Mouse (Mus musculus) midbrain, embryonic 12.5 days (tissue): Measurements from ENCODE around the gene Rap1gap. TPM values are rescaled to one million over a fixed set of nuclear protein-coding genes. Genes with fewer than 3 reads are reported as not detected.

Experiments
- ATAC-seq: fragments of 200-750 bp; cut with Nextera tagmentation; 2 replicates; pipeline ENCODE4 v1.8.0; 2017; ENCODE audit warnings: low read depth, moderate TSS enrichment, moderate library complexity; ENCODE audit not compliant: low FRiP score
- H3K27ac ChIP-seq: fragments of 300-500 bp; sonication (generic); replicated peaks from 2 replicates; pipeline ENCODE4 v1.5.1; 2016; ENCODE audit warnings: mild to moderate bottlenecking
- H3K27me3 ChIP-seq: fragments of 300-500 bp; sonication (generic); 2 replicates; pipeline ENCODE4 v1.6.1; 2016; ENCODE audit warnings: mild to moderate bottlenecking
- H3K36me3 ChIP-seq: fragments of 300-500 bp; sonication (generic); 2 replicates; pipeline ENCODE4 v1.6.1; 2016
- H3K4me1 ChIP-seq: fragments of 300-500 bp; sonication (generic); 2 replicates; pipeline ENCODE4 v1.6.1; 2016
- H3K4me2 ChIP-seq: fragments of 300-500 bp; sonication (generic); replicated peaks from 2 replicates; pipeline ENCODE4 v1.6.1; 2016; ENCODE audit warnings: mild to moderate bottlenecking, moderate library complexity
- H3K4me3 ChIP-seq: fragments of 300-500 bp; sonication (generic); 2 replicates; pipeline ENCODE4 v1.5.1; 2016; ENCODE audit warnings: mild to moderate bottlenecking
- H3K9ac ChIP-seq: fragments of 300-500 bp; sonication (generic); replicated peaks from 2 replicates; pipeline ENCODE4 v1.6.1; 2016; ENCODE audit warnings: mild to moderate bottlenecking, moderate library complexity
- H3K9me3 ChIP-seq: fragments of 300-500 bp; sonication (generic); 2 replicates; pipeline ENCODE4 v1.6.1; 2016; ENCODE audit warnings: mild to moderate bottlenecking
- WGBS: fragments of 180-500 bp; shearing (Covaris S2); methylation state at CpG from one replicate; pipeline ENCODE4 v1.1.7; 2016; 5-methylcytosine and 5-hydroxymethylcytosine counted together
- polyA plus RNA-seq: library from polyadenylated mRNA; unstranded; fragments of >200 nt; fragmentation: Nextera tagmentation; extraction: Ambion mirVana; gene quantifications from 2 replicates; pipeline ENCODE4 v1.2.1, GENCODE M21; 2016

Rap1gap gene
- polyA plus RNA-seq, 1 experiment from 2014 or later: 11.6 TPM

- Histone ChIP-seq H3K9ac (no peak overlapping the region), H3K9me3 (no peaks in the 10 kb centered on the region), H3K36me3 (no peaks in the 10 kb centered on the region), H3K27ac (no peak overlapping the region), H3K4me1 (peaks cover 35% of the 10 kb centered on the region), H3K27me3 (no peaks in the 10 kb centered on the region), H3K4me2 (no peak overlapping the region), H3K4me3 (no peak overlapping the region)
- WGBS: 79% methylated on average over 9 of the region's 9 CpGs
- no peak for ATAC-seq
These were observed 98.4 kb downstream of the Rap1gap start for GRCm38 (mm10) chr4:137762886-137763285.

DNA sequence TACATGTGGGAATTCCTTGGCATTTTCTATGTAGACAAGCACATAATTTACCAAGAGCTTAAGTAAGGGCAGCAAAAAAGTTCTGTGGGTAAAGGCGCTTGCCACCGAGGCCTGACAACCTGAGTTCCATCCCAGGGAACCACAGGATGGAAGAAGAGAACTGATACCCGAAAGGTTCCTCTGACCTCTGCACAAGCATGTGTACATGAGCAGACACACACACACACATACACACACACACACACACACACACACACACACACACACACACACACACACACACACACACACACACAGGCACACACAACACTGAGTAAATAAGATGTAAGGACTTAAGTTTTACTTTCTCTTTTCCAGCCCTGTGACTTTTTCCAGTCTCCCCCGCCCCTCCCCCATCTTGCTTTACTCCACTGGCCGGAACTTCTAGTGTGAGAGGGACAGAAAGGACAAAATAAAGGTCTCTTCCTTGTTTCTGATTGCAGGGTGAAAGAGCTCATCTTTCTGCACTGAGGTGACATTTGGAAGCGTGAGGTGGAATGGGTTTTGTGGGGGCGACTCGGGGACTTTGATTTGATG, 99.5 kb downstream of the Rap1gap start:
- no peaks in the 10 kb centered on the region for H3K9me3 ChIP-seq
- H3K36me3 ChIP-seq: no peaks in the 10 kb centered on the region
- no peaks in the 10 kb centered on the region for H3K27me3 ChIP-seq
- WGBS: 67% methylated on average over 8 of the region's 8 CpGs
- no peak overlapping the region for H3K4me3 ChIP-seq
- H3K4me2 ChIP-seq: no peak overlapping the region
- no peak for ATAC-seq
- no peak overlapping the region for H3K27ac ChIP-seq
- peaks cover 39% of the 10 kb centered on the region for H3K4me1 ChIP-seq
- no peak overlapping the region for H3K9ac ChIP-seq

- H3K27me3 ChIP-seq: no peaks in the 10 kb centered on the region
- H3K9me3 ChIP-seq: no peaks in the 10 kb centered on the region
- H3K9ac ChIP-seq: no peak overlapping the region
- H3K4me2 ChIP-seq: no peak overlapping the region
- ATAC-seq: no peak
- H3K27ac ChIP-seq: peak overlapping the region; percentile 85; the same call in 1 of the 2 replicates
- 70% methylated on average over 3 of the region's 3 CpGs for WGBS
- no peak overlapping the region for H3K4me3 ChIP-seq
- peaks cover 39% of the 10 kb centered on the region for H3K4me1 ChIP-seq
- no peaks in the 10 kb centered on the region for H3K36me3 ChIP-seq
These were observed 100.1 kb downstream of the Rap1gap start for GRCm38 (mm10) chr4:137764621-137765020.

DNA sequence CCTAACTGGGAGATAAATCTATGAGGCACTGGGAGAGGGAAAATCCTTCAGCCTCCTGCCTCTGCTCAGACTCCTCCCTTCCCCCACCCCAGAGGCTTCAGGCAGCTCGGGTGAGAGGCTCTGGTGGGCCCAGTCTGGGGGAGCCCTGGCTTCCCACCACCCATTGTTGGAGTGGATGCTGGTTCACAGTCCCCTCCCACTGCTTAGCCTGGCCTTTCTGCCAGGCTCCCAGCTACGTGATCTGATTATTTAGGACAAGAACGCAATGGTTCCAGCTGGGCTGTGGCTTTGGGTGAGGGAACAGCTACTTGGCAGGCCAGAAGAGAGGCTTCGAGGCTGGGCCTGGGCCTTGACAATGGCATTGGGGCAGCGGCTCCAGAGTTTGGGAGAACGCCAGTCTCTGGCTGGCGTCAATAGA, 101.0 kb downstream of the Rap1gap start:
- Histone ChIP-seq H3K4me1 (peaks cover 39% of the 10 kb centered on the region), H3K27ac (peak overlapping the region; percentile 85), H3K27me3 (no peaks in the 10 kb centered on the region), H3K9ac (peak overlapping the region; percentile 34), H3K4me2 (peak overlapping the region; percentile 21; the same call in 1 of the 2 replicates), H3K36me3 (no peaks in the 10 kb centered on the region), H3K4me3 (no peak overlapping the region), H3K9me3 (no peaks in the 10 kb centered on the region)
- ATAC-seq: peak; percentile 97
- 6% methylated on average over 7 of the region's 7 CpGs for whole genome bisulfite sequencing

GRCm38 (mm10) chr4:137766365-137766764, 101.8 kb downstream of the Rap1gap start:
- Histone ChIP-seq H3K36me3 (no peaks in the 10 kb centered on the region), H3K4me1 (peaks cover 39% of the 10 kb centered on the region), H3K9ac (no peak overlapping the region), H3K27ac (peak overlapping the region; percentile 85), H3K27me3 (no peaks in the 10 kb centered on the region), H3K9me3 (no peaks in the 10 kb centered on the region), H3K4me3 (no peak overlapping the region), H3K4me2 (no peak overlapping the region)
- no peak for ATAC-seq
- 20% methylated on average over 5 of the region's 5 CpGs for WGBS

DNA sequence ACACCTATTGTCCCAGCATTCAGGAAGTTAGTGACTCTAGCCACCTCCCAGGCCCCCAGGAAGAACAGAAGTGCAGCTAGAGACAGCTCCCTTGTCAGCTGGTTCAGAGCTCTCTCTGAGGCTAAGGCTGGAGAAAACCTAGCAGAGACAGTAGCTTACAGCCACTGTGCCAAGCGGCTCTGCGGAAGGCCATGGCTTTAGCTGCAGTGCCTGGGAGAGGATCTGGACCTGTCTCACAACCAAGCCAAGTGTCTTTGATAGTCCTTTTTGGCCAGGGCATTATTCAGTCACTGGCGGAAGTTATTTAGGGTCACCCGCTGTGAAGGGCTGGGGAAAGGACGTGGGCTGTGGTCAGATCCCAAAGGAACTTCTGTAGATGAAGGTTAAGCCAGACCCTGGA, 103.9 kb downstream of the Rap1gap start:
- Histone ChIP-seq H3K27ac (no peak overlapping the region), H3K4me1 (peaks cover 35% of the 10 kb centered on the region), H3K4me2 (no peak overlapping the region), H3K9ac (no peak overlapping the region), H3K4me3 (no peak overlapping the region), H3K9me3 (no peaks in the 10 kb centered on the region), H3K36me3 (no peaks in the 10 kb centered on the region), H3K27me3 (no peaks in the 10 kb centered on the region)
- WGBS: 75% methylated on average over 5 of the region's 5 CpGs
- ATAC-seq: no peak

DNA sequence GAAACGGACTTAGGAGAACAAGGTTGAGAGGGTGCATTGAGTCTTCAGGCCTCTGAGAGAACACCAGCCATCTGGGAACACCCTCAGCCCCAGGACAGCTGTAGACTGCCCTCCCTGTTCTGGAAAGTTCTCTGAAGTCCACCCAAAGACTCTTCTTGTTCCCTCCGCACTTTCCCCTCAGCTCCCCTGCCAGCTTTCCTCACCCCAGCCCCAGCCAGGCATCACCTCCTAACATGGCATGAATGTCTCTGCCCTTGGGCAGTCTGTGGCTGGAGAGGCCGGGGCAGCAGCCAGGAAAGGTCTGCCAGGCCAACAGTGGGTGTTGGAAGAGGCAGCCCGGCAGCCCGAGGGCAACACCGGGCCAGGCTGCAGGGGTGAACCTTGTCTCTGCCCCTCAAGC, 104.3 kb downstream of the Rap1gap start:
- no peak overlapping the region for H3K9ac ChIP-seq
- no peak for ATAC-seq
- 88% methylated on average over 6 of the region's 6 CpGs for WGBS
- no peaks in the 10 kb centered on the region for H3K36me3 ChIP-seq
- H3K9me3 ChIP-seq: no peaks in the 10 kb centered on the region
- H3K4me1 ChIP-seq: peaks cover 39% of the 10 kb centered on the region
- no peak overlapping the region for H3K27ac ChIP-seq
- no peak overlapping the region for H3K4me3 ChIP-seq
- H3K4me2 ChIP-seq: no peak overlapping the region
- no peaks in the 10 kb centered on the region for H3K27me3 ChIP-seq

GRCm38 (mm10) chr4:137769635-137770034, 105.1 kb downstream of the Rap1gap start:
- Histone ChIP-seq H3K27ac (no peak overlapping the region), H3K27me3 (no peaks in the 10 kb centered on the region), H3K36me3 (no peaks in the 10 kb centered on the region), H3K4me3 (no peak overlapping the region), H3K4me1 (peaks cover 35% of the 10 kb centered on the region), H3K9ac (0 out of 2 replicates have a peak overlapping the region, but pooled peaks have one; percentile 11), H3K4me2 (no peak overlapping the region), H3K9me3 (no peaks in the 10 kb centered on the region)
- no peak for ATAC-seq
- WGBS: 60% methylated on average over 7 of the region's 7 CpGs

GRCm38 (mm10) chr4:137770901-137771612, 106.5 kb downstream of the Rap1gap start:
- 77% methylated on average over 14 of the region's 14 CpGs for WGBS
- H3K4me2 ChIP-seq: no peak overlapping the region
- no peak overlapping the region for H3K9ac ChIP-seq
- H3K27me3 ChIP-seq: no peaks in the 10 kb centered on the region
- H3K4me3 ChIP-seq: no peak overlapping the region
- H3K9me3 ChIP-seq: no peaks in the 10 kb centered on the region
- H3K36me3 ChIP-seq: no peaks in the 10 kb centered on the region
- peaks cover 21% of the 10 kb centered on the region for H3K4me1 ChIP-seq
- ATAC-seq: no peak
- H3K27ac ChIP-seq: no peak overlapping the region

DNA sequence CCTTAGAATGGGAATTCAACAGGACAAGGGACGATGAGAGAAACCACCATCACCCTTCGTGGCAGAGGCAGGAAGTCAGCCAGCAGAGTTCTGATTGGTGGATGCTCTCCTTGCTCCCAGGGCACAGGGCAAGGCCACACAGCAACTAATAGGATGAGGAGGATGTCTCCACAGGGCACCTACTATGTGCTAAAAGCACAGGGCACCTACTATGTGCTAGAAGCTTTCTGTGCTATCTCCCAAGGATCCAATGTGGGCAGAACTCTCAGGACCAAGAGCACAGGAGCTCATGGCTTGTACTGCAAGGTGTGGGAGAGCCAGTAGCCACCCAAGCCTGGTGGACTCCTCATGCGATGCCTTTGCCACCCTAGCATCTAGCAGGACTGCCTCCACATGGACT, 107.2 kb downstream of the Rap1gap start:
- no peak overlapping the region for H3K4me2 ChIP-seq
- H3K4me1 ChIP-seq: peaks cover 14% of the 10 kb centered on the region; the same call in 1 of the 2 replicates
- ATAC-seq: no peak
- 78% methylated on average over 3 of the region's 3 CpGs for WGBS
- no peaks in the 10 kb centered on the region for H3K27me3 ChIP-seq
- no peak overlapping the region for H3K4me3 ChIP-seq
- no peaks in the 10 kb centered on the region for H3K36me3 ChIP-seq
- no peak overlapping the region for H3K27ac ChIP-seq
- no peaks in the 10 kb centered on the region for H3K9me3 ChIP-seq
- H3K9ac ChIP-seq: no peak overlapping the region

DNA sequence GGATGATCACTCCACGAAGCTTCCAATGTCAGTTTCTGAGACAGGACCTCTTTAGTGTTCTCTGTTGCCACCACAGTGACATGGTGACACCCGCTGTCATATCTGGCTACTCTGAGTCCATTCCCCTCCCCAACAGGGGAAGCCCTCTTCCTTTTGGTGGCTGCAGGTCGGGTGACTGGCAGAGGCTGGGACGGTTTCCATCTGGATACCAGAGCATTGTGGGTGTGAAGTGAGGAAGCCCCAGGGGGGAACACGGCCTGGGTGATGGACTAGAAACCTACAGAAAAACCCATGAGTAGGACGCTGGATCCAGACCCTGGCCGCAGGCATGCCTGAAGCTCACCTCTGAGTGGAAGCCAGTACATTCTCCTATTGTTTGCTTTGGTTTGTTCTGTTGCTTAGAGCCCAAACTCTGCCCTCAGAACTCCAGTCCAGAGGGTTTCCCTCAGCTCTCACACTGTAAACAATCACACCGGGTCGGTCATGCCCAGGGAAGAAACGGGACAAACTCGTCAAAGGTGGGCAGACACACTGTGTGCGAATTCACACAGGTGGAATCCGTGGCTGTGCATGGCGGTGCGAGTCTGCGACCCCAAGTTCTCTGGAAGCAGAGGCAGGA, 108.0 kb downstream of the Rap1gap start:
- H3K4me2 ChIP-seq: no peak overlapping the region
- no peak for ATAC-seq
- H3K27me3 ChIP-seq: no peaks in the 10 kb centered on the region
- no peak overlapping the region for H3K4me3 ChIP-seq
- no peaks in the 10 kb centered on the region for H3K36me3 ChIP-seq
- H3K9me3 ChIP-seq: no peaks in the 10 kb centered on the region
- WGBS: 88% methylated on average over 16 of the region's 16 CpGs
- no peak overlapping the region for H3K27ac ChIP-seq
- H3K9ac ChIP-seq: no peak overlapping the region
- peaks cover 13% of the 10 kb centered on the region; the same call in 1 of the 2 replicates for H3K4me1 ChIP-seq

- Histone ChIP-seq H3K4me1 (peaks cover 9% of the 10 kb centered on the region; the same call in 1 of the 2 replicates), H3K36me3 (no peaks in the 10 kb centered on the region), H3K27me3 (no peaks in the 10 kb centered on the region), H3K4me3 (no peak overlapping the region), H3K4me2 (no peak overlapping the region), H3K9ac (no peak overlapping the region; the same call in 1 of the 2 replicates), H3K27ac (0 out of 2 replicates have a peak overlapping the region, but pooled peaks have one; percentile 25), H3K9me3 (no peaks in the 10 kb centered on the region)
- no peak for ATAC-seq
- WGBS: 7% methylated on average over 2 of the region's 2 CpGs
These were observed 108.9 kb downstream of the Rap1gap start for GRCm38 (mm10) chr4:137773369-137773899.
